Mouse (Mus musculus) layer of hippocampus, adult 8-10 months (tissue): ENCODE measurements at regions not wholly inside any gene's neighbourhood (a gene's known extent, or its start where the extent isn't known, plus 50 kb on each side); places are given as distances from the start of the nearest gene placed in this dataset.

ENCODE experiments used
- DNase-seq, 2 experiments: peaks; one replicate each; pipeline ENCODE4 v3.0.0; 2022; ENCODE audit warnings: low spot score in 2 of 2

DNA sequence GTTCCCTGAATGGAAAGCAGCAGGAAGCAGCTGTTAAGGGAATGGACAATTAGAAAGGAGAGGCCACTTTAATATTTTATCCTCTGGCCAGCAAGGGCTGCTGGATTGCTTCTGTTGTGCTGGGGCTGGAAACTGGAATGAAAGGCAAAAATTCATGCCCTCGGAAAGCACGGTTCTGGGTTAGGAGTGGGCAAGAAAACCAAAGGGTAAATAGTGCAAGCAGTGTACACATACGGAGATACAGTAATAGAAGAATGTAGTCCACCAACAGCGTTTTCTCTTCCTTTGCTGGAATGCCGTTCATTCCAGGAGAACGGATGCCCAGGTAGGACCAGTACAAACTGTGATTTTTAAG, 50.8 kb upstream of the Zfr start:
- DNase-seq = no peak

DNA sequence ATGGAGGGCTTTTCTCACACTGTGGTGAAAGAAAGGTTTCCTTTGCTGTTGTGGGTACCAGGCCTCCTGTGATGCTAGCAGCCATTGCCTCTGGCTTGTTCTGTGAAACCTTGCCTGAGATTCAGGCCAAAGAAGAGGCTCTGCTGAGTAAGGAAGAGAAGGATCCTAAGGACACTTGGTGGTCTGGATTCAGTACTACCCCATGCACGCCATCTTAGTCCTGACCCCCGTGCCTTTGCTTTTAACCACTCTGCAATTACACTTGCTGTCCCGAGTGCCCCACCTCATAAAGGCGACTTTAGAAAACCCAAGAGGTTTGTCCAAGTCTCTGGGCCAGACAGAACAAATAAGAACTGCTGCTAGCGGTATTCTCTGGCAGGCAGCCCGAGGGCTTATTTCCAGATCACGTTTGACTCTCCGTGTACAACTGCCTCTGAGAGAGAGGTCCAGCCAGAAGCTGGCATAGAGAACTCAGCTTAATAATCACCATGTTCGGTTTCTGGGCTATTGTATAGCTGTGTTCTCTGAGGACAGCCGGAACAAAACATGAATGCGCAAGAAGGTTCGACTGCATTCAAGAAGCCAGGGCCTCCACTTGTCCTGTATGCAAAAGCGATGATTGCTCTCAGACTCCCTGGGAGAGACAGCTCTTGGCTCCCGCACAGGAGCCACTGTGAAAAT, 51.3 kb upstream of the Zfr start:
- peak; percentile 52 to 79 for DNase-seq

DNA sequence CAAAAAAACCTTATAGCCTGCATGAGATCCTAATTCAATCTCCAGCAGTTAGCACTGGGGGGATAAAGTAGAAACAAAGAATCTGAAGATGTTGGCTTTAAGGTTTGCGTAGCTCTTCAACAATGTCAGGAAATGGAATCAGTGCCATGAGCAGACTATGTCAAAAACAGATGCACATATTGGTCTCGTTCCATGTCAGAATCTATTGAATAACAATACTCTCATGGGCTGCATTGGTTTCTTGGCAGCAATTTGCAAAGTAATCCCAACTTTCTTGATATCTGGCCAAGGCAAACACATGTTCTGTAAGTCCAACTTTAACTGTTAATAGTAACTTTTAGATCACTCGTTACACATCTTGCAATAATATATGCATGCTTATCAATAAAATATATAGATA, 58.1 kb upstream of the Sub1 start:
- DNase-seq = no peak

DNA sequence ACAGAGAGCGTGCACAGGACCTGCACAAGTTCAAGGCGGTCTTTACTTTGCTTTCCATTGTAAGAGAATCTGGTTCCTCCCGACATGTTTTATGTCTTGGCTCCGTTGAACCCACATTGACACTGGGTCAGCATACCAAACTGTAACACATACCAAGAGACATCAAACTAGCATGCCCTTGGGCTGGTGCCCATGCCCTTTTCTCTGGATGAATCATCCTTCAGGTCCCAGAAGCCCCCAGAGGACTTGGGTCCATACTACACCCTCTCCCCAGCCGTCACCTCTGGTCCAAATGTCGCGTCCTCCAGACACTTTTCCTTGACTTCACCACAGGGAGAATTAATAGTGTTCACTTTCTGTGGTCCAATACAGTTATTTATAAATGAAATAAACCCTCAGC, 56.8 kb upstream of the Sub1 start:
- no peak for DNase-seq

DNA sequence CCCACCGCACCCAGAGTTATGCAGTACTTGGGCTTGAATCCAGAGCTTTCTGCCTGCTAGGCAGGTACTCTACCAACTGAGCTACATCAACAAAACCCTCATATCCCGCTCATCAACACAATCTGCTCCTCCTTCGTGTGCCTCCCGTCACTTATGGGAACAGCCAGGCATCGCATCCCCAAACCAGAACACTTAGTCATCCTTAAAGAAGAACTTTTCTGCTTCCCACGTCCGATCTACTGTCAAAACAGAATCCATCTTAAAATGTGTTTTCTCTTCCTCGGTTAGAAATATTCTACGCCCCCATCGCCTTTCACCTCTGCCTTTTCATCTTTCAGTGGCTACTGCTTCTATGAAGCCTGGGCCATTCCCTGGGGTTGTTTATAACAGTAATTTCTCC, 52.2 kb upstream of the Sub1 start:
- no peak for DNase-seq

DNA sequence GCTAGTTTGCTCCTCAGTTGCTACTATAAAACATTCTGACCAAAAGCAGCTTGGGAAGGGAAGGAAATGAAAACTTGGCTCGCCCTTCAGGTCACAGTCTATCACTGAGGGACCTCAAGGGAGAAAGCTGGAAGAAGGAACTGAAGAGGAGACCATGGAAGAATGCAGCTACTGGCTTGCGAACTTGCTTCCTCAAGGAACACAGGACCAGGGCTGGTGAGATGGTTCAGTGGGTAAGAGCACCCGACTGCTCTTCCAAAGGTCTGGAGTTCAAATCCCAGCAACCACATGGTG, 51.4 kb upstream of the Sub1 start:
- no peak for DNase-seq

DNA sequence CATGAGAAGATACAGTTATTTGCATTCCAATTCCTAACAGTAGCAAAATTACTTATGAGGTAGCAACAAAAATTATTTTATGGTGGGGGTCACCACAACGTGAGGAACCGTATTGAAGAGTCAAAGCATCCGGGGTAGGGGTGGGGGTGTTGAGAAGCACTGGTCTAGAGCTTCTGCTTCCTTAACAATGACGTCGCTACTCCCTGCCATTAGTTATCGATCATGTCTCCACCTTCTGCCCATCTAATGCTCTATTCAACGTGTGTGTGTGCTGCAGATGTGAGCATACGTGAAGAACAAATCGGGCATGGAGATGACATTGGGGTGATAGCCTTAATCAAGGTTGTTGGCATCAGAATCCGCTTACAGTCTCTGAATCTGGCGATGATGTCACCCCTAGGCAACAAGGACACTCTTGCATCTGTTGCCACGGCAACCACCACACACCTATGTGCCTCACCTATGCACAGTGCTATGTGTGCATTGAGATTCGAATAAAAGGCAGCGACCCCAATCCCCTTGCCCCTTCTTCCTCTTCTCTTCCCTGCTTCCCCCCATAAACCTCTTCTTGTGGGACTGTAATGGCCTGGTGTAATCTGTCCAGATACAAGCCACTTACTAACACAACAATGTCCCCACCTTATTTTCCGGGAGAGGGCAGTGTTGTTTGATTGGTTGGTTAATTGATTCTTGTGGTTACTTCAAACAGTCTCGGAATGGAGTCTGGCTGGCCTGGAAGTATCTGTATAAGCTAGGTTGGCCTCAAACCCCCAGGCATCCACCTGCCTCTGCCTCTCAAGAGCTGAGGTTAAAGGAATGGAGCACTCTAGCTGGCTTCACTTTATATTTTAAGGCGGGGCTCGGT, 50.8 kb upstream of the Sub1 start:
- no peak for DNase-seq
